Mouse (Mus musculus) erythroblast, embryonic 14.5 days (primary cell): ENCODE results near the gene Igf2bp3.

Experiments
- GATA1 ChIP-seq: IDR thresholded peaks from 2 replicates; pipeline ENCODE4 v1.6.1; 2012; ENCODE audit warnings: low read length, inconsistent platforms, mixed read lengths
- TAL1 ChIP-seq: IDR thresholded peaks from 3 replicates; pipeline ENCODE4 v1.6.1; 2012; ENCODE audit warnings: low read length, inconsistent platforms, mixed read lengths

GRCm38 (mm10) chr6:49146461-49146860 lies 68.3 kb downstream of the Igf2bp3 start:
- TF ChIP-seq TAL1 (no peak), GATA1 (no peak)
